Mouse (Mus musculus) retina, adult 2 months (tissue): ENCODE data around the gene Cish.

ENCODE experiments used
- DNase-seq: peaks from one replicate; pipeline ENCODE4 v3.0.0-alpha.2; 2012; ENCODE audit warnings: low read depth, low spot score

Cish gene

DNA sequence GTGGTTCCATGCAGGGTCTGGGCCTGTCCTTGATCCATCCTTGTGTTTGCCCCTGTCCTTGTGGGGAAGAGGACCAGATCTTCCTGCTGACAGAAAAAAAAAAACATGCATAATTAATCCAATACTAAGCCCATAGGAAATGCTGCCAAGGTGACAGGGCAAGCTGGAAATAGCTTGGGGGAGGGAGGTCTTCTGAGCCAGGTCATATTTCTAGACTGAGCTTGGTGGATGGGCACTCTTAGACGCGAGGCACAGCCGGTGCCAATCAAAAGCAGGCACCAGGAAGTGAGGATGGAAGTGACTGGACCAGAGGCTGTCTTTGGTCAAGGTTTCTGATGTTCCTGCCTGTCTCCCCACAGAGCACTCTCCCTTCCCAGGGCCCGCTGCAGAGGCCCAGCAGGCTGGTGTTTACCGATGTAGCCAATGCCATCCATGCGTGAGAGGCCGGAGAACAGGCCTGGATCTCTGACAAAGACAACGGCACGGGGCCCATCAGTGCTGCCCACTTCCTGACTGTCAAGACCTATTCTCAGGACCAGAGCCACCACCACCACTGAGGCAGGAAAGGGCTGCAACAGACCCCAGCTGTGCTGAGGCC lies 51.9 kb downstream of the Cish start:
- DNase-seq, result no peak

GRCm38 (mm10) chr9:107349321-107349720 lies 53.5 kb downstream of the Cish start:
- DNase-seq, result no peak
